Mouse (Mus musculus) spleen, postnatal 4 days (tissue): ENCODE results near the gene Gpc6.

Experiments
- DNase-seq, 2 experiments: peaks; one replicate each; pipeline ENCODE4 v3.0.0; 2022; ENCODE audit warnings: low spot score in 2 of 2

Gene Gpc6

DNA sequence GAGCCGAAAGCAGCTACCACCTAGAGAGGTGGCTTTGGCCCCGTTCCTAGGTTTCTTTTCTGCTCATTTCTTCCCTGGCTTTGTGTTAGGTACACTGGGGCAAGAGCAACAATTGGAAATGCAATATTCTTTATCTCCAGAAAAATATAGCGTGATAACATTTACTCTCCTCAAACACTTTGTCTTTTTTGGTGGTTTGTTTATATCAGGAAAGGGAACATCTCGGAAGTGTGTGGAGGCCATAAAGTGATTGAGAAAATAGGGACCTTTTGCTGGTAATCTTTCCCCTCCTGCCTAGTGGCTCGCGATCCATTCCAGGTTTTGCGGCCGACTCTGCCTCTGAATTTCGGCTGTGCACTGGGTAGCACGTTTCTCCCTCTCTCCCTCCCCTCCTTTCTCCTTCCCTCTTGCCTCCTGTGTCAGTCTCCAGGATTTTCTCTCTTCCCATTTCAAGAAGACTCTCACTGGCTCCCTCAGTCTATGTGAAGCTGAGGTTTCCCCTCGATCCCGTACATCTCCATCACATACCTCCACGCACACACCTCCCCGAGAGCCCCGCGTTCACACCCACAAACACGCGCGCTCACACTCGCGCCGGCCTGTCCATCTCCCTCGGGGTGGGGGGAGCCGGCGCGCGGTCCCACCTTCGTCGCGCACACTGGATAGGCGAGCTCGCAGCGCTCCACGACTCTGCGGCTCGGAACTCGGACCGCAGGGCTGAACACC, at the start of gene Gpc6:
Gene Gpc6, plus strand, starts transcription at position 440 of the 726 bp plus-strand sequence.
- DNase-seq = no peak

DNA sequence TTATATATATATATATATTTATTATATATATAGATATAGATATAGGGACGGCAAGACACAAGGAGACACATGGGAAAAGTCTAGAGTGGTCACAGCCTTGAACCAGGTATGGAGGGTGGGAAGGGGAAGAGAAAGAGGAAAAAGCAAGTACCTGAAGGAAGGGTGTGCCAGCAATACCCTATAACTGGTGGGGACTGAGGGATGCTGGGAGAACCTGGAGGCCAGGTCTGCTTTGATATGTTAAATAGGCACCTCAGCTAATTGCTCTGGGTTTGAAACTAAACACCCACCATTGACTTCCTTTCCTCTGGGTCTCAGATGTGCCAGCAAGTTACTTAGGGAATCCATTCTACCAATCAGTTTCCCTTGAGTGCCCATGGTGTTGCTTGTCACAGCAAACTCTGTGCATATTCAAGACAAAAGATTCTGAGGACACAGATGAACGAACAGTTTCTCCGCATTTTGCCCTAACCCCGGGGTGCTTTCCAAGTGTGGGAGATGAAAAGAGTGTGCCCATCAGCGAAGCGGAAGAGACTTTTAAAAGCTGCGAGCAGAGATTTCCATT, 42.6 kb upstream of the Gpc6 start:
- no peak for DNase-seq

DNA sequence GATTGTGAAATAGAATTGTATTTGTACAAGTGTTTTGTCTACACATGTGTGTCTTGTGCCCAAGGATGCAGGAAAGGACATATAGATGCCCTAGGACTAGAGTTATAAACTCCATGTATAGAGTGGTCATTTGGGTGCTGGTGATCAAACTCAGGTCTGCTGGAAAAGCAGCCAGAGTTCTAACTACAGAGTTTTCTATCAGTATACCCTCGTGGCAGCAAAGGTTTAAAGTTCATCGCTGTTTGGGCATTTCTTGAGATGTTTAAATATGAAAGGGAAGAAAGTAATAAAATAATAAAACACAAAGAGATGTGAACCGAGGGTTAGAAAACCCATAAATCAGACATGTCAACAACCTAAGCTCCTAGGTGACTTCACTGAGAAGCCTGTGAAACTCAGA, 30.8 kb upstream of the Gpc6 start:
- DNase-seq = no peak

DNA sequence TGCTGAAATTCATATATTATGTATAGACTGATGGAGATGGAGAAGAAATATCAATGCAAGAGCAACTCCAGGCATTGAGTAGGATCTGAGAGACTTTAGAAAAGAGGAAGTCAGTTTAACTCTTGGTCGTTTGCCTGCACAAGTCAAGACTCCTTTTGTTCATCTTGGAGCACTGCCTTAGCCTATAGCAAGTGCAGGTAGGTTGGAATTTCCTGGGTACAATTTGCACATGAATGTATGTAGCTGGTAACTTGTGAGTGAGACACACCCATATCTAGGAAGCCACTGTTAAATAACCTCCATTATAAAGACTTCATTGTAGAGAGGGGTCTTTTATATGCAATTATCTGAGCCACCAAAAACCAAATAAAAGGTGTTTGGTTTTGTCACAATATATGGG, 27.1 kb upstream of the Gpc6 start:
- no peak for DNase-seq

DNA sequence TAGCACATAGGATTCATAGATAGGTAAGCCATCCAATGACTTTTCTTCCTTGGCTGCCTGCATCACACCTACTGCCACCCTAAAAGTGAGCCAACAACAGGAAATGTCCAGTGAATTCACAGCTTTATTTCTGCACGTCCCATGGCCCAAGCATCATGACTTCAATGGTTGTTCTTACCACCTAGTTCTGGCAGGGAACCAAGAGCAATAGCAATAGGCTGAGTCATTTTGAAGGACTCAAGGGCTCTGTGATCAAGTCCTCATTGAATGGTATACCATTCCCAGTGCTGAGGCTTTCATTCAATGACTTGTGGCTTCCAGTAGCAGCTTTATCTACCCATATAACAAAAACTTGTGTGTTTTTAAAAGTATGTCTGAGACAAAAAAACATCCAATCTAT, 13.3 kb upstream of the Gpc6 start:
- DNase-seq = no peak

DNA sequence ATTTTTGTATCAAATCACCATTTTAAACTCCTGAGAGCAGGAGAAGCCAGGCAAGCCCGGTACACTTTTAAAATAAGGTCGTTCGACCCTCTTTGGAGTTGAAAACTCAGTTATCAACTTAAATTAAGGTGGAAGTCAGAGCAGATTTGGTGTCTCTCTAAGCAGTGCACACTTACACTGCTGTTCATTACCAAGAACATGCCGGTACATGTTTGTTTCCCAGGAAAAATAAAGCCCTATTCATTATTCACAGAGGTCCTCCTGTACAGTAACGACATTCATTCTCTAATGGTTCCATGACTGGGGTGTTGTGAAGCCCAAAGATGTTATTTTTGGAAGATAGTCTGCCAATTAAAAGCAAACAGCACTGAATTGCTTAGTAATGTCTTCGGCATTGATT, 8.2 kb upstream of the Gpc6 start:
- DNase-seq = no peak

DNA sequence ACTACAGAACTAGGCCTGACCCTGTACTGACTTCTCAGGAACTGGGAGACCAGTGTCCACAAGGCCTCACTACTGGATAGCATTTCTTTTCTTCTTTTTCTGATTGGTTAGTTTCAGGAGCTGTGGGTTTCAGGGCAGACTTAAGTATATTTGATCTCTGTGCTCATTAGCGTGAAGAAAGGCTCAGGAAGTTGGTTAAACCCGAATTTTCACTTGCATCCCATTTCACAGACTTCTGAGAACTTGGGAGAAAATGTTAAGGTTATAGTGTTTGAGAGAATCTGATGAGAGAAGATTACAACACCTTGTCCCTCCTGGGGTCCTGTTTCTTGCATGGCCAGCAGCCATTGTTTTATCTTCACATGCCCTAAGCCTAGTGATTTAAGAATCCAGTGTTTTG, 849 bp upstream of the Gpc6 start:
- DNase-seq = no peak

DNA sequence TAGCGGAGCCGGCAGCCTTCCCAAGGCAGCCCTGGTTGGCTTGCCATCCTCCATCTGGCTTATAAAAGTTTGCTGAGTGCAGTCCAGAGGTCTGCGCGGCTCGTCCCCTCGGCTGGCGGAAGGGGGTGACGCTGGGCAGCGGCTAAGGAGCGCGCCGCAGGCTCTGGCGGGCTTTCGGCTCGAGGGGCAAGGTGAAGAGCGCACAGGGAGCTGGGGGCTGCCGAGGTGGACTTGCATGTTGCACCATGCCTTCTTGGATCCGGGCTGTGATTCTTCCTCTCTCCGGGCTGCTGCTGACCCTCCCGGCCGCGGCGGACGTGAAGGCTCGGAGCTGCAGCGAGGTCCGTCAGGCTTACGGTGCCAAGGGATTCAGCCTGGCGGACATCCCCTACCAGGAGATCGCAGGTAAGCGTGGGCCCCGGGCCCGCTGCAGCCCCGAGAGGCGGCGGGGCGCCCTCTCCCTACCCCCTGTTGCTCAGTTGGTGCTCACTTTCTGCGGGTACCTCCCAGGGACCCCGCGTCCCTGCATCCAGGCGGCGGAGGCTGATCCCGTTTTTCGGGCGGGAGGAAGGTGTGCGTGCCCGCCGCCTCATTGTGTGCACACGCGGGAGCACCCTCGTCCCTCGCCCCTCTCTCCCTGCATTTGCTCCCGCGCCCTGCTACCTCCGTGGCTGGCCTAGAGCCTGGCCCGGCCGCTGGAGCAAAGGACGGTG, 732 bp downstream of the Gpc6 start:
- DNase-seq = peak in 1 of 2 experiments; percentile 56

DNA sequence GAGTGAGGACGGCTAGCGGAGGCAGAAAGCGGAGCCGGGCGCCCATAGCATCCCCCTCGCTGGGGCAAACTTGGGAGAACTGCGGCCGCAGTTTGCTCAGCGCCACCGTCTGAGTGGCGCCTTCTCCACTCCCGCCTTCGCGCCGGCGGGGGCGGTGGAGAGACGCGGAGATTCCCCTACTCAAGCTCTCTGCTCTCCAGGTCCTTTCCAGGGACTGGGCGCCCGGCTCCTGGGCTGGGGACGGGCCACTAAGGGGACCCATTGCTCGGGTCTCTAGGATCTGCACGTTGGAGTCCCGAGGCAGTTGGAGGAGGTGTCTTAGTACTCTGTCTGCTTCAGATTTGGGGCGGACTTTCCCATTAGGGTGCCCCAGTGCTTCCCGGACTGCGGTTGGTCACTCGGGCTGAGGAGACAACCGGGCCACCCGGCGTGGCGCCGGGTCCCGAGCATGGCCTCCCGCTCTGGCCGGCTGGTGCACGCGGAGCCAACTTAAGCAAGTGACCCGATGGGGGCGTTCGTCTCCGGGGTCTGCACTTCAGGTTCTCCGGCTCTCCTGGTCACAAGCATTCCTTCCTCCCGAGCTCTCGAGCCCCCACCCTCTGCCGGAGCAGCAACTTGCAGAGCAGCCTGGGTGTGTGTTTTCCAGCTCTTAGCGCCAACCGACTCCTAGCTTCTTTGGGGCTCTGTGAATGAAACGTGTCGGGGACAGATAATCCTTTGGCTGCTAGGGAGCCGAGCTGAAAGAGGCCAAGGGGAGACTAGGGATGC, 1.5 kb downstream of the Gpc6 start:
- peak in 1 of 2 experiments; percentile 58 for DNase-seq

DNA sequence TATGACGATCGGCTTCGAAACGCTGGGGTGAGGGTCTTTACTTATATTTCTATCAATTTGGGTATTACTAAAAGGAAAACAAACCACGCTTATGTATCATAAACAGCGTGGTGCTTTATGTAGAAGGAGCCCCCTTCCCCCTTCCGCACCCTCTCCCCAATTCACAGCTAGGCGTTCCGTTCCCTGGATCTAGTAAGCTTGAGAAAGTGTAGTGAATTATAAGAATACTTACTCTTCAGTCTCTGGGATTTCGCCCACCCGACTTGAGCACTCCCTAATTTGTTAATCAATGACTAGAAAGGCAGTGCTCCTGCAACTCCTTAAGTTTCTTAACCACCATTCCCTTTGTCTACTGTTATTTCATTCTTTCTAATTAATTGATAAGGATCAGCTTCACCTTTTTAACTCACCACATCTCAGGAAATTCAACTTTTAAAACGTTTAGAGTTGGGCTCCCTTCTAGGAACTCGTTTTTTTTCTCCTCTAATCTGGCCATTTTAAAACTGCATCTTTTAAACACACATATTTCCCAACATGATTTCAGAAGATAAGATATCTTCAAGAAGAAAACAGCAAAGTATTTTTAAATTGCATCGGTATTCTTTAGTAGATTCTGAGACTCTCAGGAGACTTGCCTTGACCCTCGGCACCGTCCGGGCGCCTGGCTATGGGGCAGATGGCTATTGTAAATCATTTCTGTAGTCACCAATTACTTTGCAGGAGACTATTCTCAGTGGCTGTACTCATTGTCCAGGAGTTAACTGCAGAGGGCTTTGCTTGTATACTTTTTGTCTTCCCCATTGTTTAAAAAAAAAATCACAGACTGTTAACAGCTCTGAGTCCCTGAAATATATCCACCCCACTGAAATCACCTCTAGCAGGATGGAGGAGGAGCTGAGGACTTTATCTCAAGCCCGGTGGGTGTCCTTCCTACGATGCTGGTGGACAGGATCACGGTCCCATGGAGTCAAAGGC, 2.5 kb downstream of the Gpc6 start:
- DNase-seq = no peak

DNA sequence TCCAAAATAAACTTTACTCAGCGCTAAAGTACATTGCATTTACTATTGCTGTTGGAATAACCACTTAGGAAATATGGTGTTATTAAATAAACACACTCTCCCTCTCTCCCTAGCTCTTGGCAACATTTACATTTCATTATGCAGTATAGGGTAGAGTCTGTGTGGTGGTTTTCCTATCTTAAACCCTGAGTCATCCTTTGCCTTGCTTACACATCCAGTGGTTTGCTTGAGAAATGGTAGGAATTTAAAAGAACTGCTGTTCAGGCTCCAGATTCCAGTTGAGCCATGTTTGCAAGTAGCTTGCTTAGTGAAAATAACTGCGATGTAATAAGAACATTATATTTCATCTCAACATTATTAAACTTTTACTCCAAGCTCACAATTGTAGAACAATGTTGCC, 3.3 kb downstream of the Gpc6 start:
- no peak for DNase-seq

DNA sequence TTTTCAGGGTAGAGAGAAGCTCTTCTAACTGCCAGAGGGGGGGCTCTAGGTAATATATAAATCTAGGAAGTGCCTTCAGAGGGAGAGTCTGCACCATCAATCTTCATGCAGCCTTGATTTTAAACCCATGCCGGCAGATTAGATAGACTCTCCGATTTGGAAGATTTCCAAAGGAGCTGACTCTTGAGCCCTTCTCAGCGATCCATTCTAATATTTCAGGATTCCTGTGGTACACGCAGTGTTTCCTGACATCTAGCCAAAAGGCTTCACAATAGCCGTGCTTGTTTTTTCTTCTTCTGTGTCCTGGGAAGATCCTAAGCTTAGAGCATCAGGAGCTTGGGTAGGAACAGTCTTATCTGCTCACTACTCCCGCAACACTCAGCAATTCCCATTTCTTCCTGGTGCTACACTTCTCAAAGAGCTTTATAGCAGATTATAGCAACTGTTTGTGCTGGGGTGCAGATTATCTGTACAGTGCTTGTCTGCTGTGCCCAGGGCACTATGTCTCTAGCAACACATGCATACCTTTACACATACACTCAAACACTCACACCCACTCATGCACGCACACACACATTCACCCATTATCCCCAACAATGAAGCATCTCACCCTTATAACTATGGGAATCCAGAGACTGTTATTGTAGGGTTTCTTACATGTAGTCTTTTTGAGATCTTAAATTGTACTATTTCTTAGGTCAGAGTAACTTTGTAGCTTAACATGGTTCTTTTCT, 3.8 kb downstream of the Gpc6 start:
- DNase-seq = no peak

DNA sequence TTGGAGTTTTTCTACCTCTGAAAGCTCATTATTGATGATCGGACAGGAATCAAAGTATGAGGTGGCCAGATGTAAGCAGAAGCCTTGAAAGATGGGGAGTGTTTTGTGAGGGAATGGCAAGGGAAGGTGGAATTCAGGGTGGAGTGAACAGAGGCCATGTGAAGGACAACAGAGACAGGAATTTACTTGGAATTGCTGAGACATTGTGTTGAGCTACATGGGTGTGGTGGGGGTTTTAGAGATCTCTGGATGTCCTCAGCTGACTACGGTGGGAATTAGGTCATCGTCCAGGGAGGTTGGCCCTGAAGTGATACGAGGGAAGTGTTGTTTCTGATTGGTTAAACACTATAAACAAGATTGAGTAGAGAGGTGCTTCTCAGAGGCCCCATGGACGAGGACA, 8.7 kb downstream of the Gpc6 start:
- no peak for DNase-seq

DNA sequence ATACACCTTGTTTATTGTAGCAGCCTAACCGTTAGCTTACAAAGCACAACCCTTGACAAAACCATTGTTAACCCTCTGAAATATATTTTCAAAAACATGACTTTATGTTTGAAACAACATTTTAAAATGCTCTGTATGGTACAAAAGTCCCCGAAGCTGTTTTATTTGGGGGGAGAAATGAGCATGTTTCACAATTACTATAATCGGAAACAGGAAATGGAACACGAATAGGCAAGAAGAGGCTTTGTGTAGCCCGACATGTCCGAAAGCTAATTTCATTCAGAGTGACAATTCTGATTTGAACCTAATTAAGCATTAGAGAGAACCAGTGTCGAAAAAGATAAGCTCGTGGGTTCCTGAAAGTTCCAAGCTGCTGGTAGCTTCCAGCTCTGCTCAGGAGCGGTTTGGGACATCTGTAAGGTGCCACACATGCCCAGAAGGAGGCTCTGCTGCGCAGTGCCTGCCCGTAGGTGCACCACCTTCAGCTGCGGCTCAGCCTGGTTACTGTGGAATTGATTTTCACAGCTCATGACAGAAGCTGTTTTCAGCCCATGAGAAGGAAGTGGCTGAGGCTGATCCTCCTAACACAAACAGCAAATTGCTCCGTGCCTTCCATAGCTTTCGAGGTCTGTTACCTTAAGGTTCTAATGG, 12.9 kb downstream of the Gpc6 start:
- DNase-seq = no peak

DNA sequence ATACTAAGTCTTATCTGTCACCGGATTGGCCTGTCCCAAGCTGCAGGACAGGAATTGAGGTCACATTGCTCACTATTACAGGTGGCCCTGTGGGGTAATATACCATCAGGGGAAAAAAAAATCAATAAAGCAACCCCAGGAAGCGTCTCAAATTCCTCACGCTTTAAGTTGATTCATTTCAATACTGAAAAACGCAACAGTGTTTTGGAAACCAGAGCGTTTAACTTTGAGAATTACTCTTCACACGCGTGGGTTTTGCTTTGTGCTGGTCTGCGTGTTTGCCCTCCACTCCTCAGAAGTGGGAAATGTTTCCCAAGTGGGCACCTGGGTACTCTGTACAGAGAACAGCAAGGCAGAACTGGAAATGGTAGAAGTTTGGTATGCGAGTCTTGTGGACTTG, 13.6 kb downstream of the Gpc6 start:
- DNase-seq = no peak

DNA sequence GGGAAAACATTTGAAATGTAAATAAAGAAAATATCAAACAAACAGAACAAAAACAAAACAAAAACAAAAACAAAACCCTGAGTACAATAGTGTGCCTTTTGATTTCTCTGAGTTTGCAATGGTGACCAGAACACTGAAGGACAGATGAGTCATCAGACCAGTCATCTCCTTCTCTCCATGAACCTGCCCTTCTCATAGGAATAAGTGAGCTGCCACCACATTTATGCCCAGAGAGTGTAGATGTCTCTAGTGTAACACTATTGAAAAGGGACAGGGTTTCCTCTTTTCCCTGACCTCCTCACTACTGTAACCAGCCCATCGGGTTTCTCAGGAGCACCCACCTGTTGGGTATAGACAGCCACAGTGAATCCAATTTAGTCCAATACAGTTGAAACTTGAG, 14.4 kb downstream of the Gpc6 start:
- DNase-seq = no peak

DNA sequence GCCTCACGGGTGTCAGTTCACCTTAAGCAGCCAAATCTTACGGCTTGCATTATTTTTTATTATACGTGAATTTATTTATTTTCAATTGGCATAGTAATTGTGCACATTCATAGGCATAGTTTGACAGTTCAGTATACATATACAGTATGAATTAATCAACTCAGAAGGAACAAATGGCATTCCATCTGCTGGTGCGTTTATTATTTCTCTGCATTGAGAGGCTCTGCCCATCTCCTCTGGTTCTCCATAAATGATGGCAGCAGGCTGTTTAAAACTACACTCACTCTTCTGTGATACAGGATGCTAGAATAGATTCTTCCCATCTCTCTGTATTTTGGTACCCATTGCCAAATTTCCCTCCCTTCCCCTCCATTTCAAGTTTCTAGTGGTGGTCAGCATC, 16.7 kb downstream of the Gpc6 start:
- no peak for DNase-seq

DNA sequence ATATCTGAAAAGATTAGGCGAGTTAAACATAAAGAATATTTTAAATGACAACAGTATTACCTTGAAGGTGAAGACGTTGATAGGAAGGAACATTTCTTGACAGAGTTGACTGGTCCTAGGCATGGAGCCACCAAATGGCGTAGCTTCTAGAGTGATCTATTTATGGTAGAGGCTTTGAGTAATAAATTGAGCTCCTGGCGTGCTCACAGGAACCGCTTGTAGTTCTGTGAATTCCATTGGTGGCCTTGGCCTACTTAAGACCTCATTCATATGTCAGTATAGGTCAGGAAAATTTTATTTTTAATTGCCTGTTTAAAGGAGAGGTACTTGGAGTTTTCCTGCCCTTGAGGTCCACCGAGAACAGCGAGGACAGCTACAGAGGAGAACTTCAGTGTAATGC, 18.6 kb downstream of the Gpc6 start:
- no peak for DNase-seq

DNA sequence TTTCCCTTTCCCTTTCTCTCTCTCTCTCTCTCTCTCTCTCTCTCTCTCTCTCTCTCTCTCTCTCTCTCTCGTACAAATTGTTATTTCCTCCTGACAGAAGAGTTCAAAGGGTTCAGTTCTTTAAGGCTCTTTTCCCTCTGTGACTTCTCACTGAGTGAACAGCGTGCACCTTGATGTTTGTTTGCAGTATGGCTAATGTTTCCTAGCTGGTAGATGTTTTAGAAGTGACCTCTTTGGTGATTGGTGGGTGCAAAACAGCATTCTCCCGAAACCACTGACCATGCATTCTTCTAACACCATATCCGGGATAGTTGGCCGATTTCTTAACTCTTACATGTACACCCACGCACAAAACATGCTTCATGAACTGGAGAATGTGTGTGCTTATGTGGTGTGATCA, 20.9 kb downstream of the Gpc6 start:
- no peak for DNase-seq

DNA sequence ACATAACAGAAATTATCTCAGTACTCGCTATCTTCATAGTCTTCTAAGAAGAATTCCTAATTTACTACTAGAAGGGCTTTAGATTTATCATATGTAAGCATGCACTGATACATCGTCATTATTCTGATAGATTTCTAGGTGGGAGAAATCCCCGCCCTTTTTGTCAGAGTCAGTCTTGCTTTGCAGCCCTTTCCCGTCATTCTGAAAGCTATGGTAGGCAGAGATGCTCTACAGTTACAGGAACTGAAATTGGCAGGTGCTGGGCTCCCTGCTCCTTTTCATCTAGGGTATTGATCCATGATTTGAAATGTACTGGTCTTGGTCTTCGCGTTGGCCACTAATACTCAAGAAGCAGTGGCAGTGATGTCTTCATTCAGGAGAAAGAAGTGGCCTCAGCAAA, 22.3 kb downstream of the Gpc6 start:
- no peak for DNase-seq
